Mouse (Mus musculus): ENCODE data around the gene Papln.

The Papln gene

DNA sequence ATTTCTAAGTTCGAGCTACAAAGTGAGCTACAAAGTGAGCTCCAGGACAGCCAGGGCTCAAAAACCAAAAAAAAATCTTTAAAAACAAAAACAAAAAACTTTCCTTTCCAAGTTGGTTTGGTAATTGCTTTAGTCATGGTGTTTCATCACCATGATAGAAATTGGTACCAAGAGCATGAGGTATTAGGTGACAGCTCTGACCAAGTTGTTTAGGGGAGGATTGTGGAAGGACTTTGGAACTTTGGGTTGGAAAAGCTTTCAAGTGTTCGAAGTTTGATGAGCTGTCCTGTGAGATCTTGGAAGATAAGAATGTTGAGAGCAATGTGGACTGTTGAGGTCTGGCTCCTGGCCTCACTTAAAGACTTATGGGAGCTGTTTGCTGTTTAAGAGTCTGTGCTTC, 3.2 kb upstream of the Papln start:
- H3K36me3 ChIP-seq (ENCODE audit: insufficient read depth, low read length), result no peaks in the 10 kb centered on the region
- peaks cover 40% of the 10 kb centered on the region for H3K4me1 ChIP-seq (replicated peaks; ENCODE audit: low read depth, low read length)
- no peaks in the 10 kb centered on the region for H3K9me3 ChIP-seq (ENCODE audit: low read length)
- peaks cover 29% of the 10 kb centered on the region for H3K27me3 ChIP-seq (ENCODE audit: insufficient read depth, low read length)
- TF ChIP-seq CTCF (conservative IDR thresholded peaks at IDR 0.05; ENCODE audit: low read length), result no peak
- no peak for TF ChIP-seq POU5F1 (IDR thresholded peaks at IDR 0.05; ENCODE audit: borderline replicate concordance, low read length)
- no peak for TF ChIP-seq NANOG (IDR thresholded peaks at IDR 0.05; ENCODE audit: borderline replicate concordance, low read length)
- no peak overlapping the region for H3K4me3 ChIP-seq (replicated peaks; ENCODE audit: low read length)

DNA sequence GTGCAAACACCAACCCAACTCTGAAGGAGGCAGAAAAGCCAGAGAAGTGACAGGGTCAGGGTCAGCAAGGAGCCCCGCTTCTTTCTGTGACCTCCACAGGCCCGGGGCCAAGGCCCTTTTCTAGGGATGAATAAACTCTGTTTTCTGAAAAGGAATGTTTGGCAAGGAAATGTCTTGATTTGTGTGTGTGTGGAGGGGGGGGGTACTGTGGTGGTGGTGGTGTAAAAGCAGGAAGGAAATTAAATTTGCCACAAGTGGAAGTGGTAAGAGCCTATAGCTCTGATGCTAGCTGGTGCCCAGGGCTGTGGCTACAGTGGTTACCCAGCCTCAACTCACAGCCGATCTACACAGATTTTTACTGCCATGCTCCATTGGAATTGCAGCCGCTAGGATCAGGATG, 728 bp upstream of the Papln start:
- H3K4me1 ChIP-seq (replicated peaks; ENCODE audit: low read depth, low read length), result peaks cover 43% of the 10 kb centered on the region
- TF ChIP-seq POU5F1 (IDR thresholded peaks at IDR 0.05; ENCODE audit: borderline replicate concordance, low read length) (no peak), CTCF (conservative IDR thresholded peaks at IDR 0.05; ENCODE audit: low read length) (no peak), NANOG (IDR thresholded peaks at IDR 0.05; ENCODE audit: borderline replicate concordance, low read length) (no peak)
- H3K27me3 ChIP-seq (ENCODE audit: insufficient read depth, low read length), result peaks cover 48% of the 10 kb centered on the region
- no peaks in the 10 kb centered on the region for H3K9me3 ChIP-seq (ENCODE audit: low read length)
- H3K4me3 ChIP-seq (replicated peaks; ENCODE audit: low read length), result no peak overlapping the region
- H3K36me3 ChIP-seq (ENCODE audit: insufficient read depth, low read length), result no peaks in the 10 kb centered on the region

DNA sequence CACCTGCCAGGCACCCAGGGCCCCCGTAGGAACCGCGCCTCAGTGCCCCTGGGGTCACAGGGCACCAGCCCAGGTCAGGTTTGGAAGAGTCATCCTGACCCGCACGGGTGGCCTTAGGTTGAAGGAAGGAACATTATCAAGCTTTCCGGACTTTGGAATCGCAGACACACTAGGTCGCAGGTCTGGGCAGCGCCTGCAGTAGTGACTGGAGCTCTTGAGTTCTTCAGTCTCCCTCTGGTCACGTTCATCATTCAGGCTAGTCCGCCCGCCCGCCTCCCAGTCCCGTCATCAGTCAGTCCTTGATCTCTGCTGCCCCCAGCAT, 571 bp downstream of the Papln start:
- TF ChIP-seq NANOG (IDR thresholded peaks at IDR 0.05; ENCODE audit: borderline replicate concordance, low read length), result no peak
- no peak for TF ChIP-seq CTCF (conservative IDR thresholded peaks at IDR 0.05; ENCODE audit: low read length)
- TF ChIP-seq POU5F1 (IDR thresholded peaks at IDR 0.05; ENCODE audit: borderline replicate concordance, low read length), result no peak
- Histone ChIP-seq H3K9me3 (ENCODE audit: low read length) (no peaks in the 10 kb centered on the region), H3K4me3 (replicated peaks; ENCODE audit: low read length) (peak overlapping the region; percentile 73), H3K36me3 (ENCODE audit: insufficient read depth, low read length) (no peaks in the 10 kb centered on the region), H3K4me1 (replicated peaks; ENCODE audit: low read depth, low read length) (peaks cover 41% of the 10 kb centered on the region), H3K27me3 (ENCODE audit: insufficient read depth, low read length) (peaks cover 53% of the 10 kb centered on the region)

- peaks cover 40% of the 10 kb centered on the region for H3K4me1 ChIP-seq (replicated peaks; ENCODE audit: low read depth, low read length)
- no peaks in the 10 kb centered on the region for H3K9me3 ChIP-seq (ENCODE audit: low read length)
- peaks cover 53% of the 10 kb centered on the region for H3K27me3 ChIP-seq (ENCODE audit: insufficient read depth, low read length)
- H3K4me3 ChIP-seq (replicated peaks; ENCODE audit: low read length), result peak overlapping the region; percentile 73; the same call in 1 of the 2 replicates
- H3K36me3 ChIP-seq (ENCODE audit: insufficient read depth, low read length), result no peaks in the 10 kb centered on the region
- TF ChIP-seq NANOG (IDR thresholded peaks at IDR 0.05; ENCODE audit: borderline replicate concordance, low read length) (no peak), CTCF (conservative IDR thresholded peaks at IDR 0.05; ENCODE audit: low read length) (no peak), POU5F1 (IDR thresholded peaks at IDR 0.05; ENCODE audit: borderline replicate concordance, low read length) (no peak)
Observed at GRCm38 (mm10) chr12:83764519-83764918, 1.1 kb downstream of the Papln start.

- no peaks in the 10 kb centered on the region for H3K9me3 ChIP-seq (ENCODE audit: low read length)
- H3K36me3 ChIP-seq (ENCODE audit: insufficient read depth, low read length), result no peaks in the 10 kb centered on the region
- H3K4me1 ChIP-seq (replicated peaks; ENCODE audit: low read depth, low read length), result peaks cover 49% of the 10 kb centered on the region
- TF ChIP-seq NANOG (IDR thresholded peaks at IDR 0.05; ENCODE audit: borderline replicate concordance, low read length) (no peak), CTCF (conservative IDR thresholded peaks at IDR 0.05; ENCODE audit: low read length) (no peak), POU5F1 (IDR thresholded peaks at IDR 0.05; ENCODE audit: borderline replicate concordance, low read length) (no peak)
- peaks cover 62% of the 10 kb centered on the region for H3K27me3 ChIP-seq (ENCODE audit: insufficient read depth, low read length)
- no peak overlapping the region for H3K4me3 ChIP-seq (replicated peaks; ENCODE audit: low read length)
Observed at GRCm38 (mm10) chr12:83765965-83766603, 2.6 kb downstream of the Papln start.

- H3K9me3 ChIP-seq (ENCODE audit: low read length), result no peaks in the 10 kb centered on the region
- no peaks in the 10 kb centered on the region for H3K36me3 ChIP-seq (ENCODE audit: insufficient read depth, low read length)
- H3K27me3 ChIP-seq (ENCODE audit: insufficient read depth, low read length), result peaks cover 65% of the 10 kb centered on the region
- TF ChIP-seq CTCF (conservative IDR thresholded peaks at IDR 0.05; ENCODE audit: low read length) (no peak), POU5F1 (IDR thresholded peaks at IDR 0.05; ENCODE audit: borderline replicate concordance, low read length) (no peak)
- peaks cover 59% of the 10 kb centered on the region for H3K4me1 ChIP-seq (replicated peaks; ENCODE audit: low read depth, low read length)
- H3K4me3 ChIP-seq (replicated peaks; ENCODE audit: low read length), result no peak overlapping the region
Observed at GRCm38 (mm10) chr12:83767833-83768232, 4.4 kb downstream of the Papln start.

DNA sequence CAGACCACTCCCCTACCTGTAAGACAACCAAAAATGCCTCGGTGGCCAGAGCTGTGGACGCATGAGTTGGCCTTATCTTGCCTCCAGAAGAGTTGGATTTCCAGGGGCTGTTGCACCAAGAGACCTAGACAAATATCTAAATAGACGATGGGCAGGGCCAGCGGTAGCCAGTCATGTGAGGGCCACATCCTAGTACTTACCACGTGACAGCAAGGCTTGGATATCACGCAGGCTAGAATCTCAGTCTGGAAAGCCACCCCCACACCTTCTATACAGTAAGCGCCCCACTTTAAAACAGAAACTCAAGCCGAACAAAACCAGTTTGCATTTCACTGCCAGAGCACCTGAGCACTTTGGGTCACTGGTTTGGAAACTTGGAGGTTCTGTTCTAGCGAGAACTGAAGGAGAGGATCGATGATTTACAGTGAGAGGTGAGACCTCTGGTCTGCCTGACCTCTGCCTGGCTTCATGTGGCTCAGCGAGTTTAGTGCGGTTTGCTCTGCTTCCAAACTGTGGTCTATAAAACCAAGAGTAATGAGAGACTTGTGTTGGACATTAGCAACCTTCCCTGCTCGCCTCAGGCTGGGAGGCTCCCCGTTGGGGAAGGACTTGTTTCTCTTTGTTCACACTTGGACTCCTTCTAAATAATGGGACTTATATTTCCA, 4.9 kb downstream of the Papln start:
- no peaks in the 10 kb centered on the region for H3K36me3 ChIP-seq (ENCODE audit: insufficient read depth, low read length)
- TF ChIP-seq POU5F1 (IDR thresholded peaks at IDR 0.05; ENCODE audit: borderline replicate concordance, low read length) (no peak), NANOG (IDR thresholded peaks at IDR 0.05; ENCODE audit: borderline replicate concordance, low read length) (no peak), CTCF (conservative IDR thresholded peaks at IDR 0.05; ENCODE audit: low read length) (no peak)
- peaks cover 60% of the 10 kb centered on the region for H3K4me1 ChIP-seq (replicated peaks; ENCODE audit: low read depth, low read length)
- no peak overlapping the region for H3K4me3 ChIP-seq (replicated peaks; ENCODE audit: low read length)
- no peaks in the 10 kb centered on the region for H3K9me3 ChIP-seq (ENCODE audit: low read length)
- peaks cover 64% of the 10 kb centered on the region for H3K27me3 ChIP-seq (ENCODE audit: insufficient read depth, low read length)

DNA sequence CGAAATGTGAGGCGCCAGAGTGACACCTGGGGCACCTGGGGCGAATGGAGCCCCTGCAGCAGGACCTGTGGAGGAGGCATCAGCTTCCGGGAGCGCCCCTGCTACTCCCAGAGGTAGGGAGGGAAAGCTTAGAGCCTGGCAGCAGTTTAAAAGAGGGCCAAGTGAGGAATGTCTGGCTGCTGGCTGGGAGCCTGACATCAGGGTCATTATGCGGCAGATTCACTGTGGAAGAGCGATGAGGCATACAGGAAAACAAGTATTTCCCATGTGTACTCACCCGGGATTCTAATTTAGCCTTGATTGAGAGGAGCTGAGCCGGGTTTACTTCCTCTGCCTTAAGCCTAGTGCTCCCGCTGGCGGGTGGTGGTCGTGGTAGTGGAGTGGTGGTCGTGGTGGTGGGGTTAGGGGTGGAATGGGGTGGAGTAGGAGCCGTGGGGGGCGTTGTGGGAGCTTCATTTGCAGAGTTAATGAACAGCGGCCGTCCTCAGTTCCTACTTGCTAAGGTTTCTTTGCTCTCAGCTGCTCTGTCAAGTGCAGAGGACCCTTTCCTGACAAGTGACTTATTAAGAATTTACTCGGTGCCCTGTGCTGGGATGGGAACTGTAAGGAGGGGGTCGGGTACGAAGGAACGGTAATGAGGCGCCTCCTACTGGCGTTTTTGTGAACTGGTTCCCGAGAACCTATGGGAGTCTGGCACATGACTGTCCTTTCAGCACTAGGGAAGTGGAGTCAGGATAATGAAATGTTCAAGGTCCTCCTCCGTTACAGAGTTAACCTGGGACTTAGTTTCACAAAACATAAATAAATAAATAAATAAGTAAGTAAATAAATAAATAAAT, 7.2 kb downstream of the Papln start:
- TF ChIP-seq POU5F1 (IDR thresholded peaks at IDR 0.05; ENCODE audit: borderline replicate concordance, low read length), result no peak
- peak; percentile 94 for TF ChIP-seq CTCF (conservative IDR thresholded peaks at IDR 0.05; ENCODE audit: low read length)
- no peak for TF ChIP-seq NANOG (IDR thresholded peaks at IDR 0.05; ENCODE audit: borderline replicate concordance, low read length)
- H3K9me3 ChIP-seq (ENCODE audit: low read length), result no peaks in the 10 kb centered on the region

More for the DNA sequence above, 7.2 kb downstream of the Papln start:
- H3K36me3 ChIP-seq (ENCODE audit: insufficient read depth, low read length), result no peaks in the 10 kb centered on the region
- peak overlapping the region; percentile 24; the same call in 1 of the 2 replicates for H3K4me3 ChIP-seq (replicated peaks; ENCODE audit: low read length)
- peaks cover 55% of the 10 kb centered on the region for H3K27me3 ChIP-seq (ENCODE audit: insufficient read depth, low read length)
- peaks cover 66% of the 10 kb centered on the region for H3K4me1 ChIP-seq (replicated peaks; ENCODE audit: low read depth, low read length)
